Mouse (Mus musculus): ENCODE results near the gene Vasn. TPM values are rescaled to one million over a fixed set of nuclear protein-coding genes. Genes with fewer than 3 reads are reported as not detected.
A peak's percentile ranks its signal among the peaks of the same experiment; 100 is the strongest.

Gene Vasn
- polyA plus RNA-seq, 2 experiments, result 35.7 to 75.7 TPM

GRCm38 (mm10) chr16:4651081-4651480, 11.3 kb downstream of the Vasn start:
- ATAC-seq (ENCODE audit: low FRiP score, low read depth), result no peak
- Histone ChIP-seq H3K4me2 (replicated peaks; ENCODE audit: low read depth, low read length, severe bottlenecking) (0 out of 2 replicates have a peak overlapping the region, but pooled peaks have one; percentile 31), H3K36me3 (ENCODE audit: control insufficient read depth, insufficient read depth, low read length) (peaks cover 70% of the 10 kb centered on the region), H3K27me3 (ENCODE audit: control insufficient read depth, insufficient read depth, low read length) (no peaks in the 10 kb centered on the region), H3K9ac (ENCODE audit: low read depth, low read length, severe bottlenecking) (peak overlapping the region; percentile 38; the same call in 1 of the 2 replicates), H3K27ac (replicated peaks; ENCODE audit: low read depth, low read length) (peak overlapping the region; percentile 94), H3K4me3 (replicated peaks; ENCODE audit: low read length) (no peak overlapping the region), H3K9me3 (ENCODE audit: control insufficient read depth, low read length) (no peaks in the 10 kb centered on the region), H3K4me1 (ENCODE audit: control insufficient read depth, insufficient read depth, low read length) (peaks cover 84% of the 10 kb centered on the region)
- no peak for DNase-seq (ENCODE audit: low spot score)
- WGBS, result 59% methylated on average over 1 of the region's 1 CpGs
- no peak for TF ChIP-seq POLR2A (IDR thresholded peaks at IDR 0.05; ENCODE audit: borderline replicate concordance, extremely low read depth, insufficient read depth, insufficient read length)

GRCm38 (mm10) chr16:4651624-4652023, 11.9 kb downstream of the Vasn start:
- ATAC-seq (ENCODE audit: low FRiP score, low read depth) (peak; percentile 84), DNase-seq (ENCODE audit: low spot score) (peak; percentile 86)
- Histone ChIP-seq H3K27me3 (ENCODE audit: control insufficient read depth, insufficient read depth, low read length) (no peaks in the 10 kb centered on the region), H3K9ac (ENCODE audit: low read depth, low read length, severe bottlenecking) (peak overlapping the region; percentile 38), H3K4me1 (ENCODE audit: control insufficient read depth, insufficient read depth, low read length) (peaks cover 84% of the 10 kb centered on the region), H3K36me3 (ENCODE audit: control insufficient read depth, insufficient read depth, low read length) (peaks cover 67% of the 10 kb centered on the region), H3K9me3 (ENCODE audit: control insufficient read depth, low read length) (no peaks in the 10 kb centered on the region), H3K27ac (replicated peaks; ENCODE audit: low read depth, low read length) (peak overlapping the region; percentile 94), H3K4me2 (replicated peaks; ENCODE audit: low read depth, low read length, severe bottlenecking) (peak overlapping the region; percentile 31; the same call in 1 of the 2 replicates), H3K4me3 (replicated peaks; ENCODE audit: low read length) (0 out of 2 replicates have a peak overlapping the region, but pooled peaks have one; percentile 4)
- 18% methylated on average over 7 of the region's 7 CpGs for WGBS
- TF ChIP-seq POLR2A (IDR thresholded peaks at IDR 0.05; ENCODE audit: borderline replicate concordance, extremely low read depth, insufficient read depth, insufficient read length), result no peak

GRCm38 (mm10) chr16:4652707-4653416, 13.1 kb downstream of the Vasn start:
- Histone ChIP-seq H3K4me2 (replicated peaks; ENCODE audit: low read depth, low read length, severe bottlenecking) (0 out of 2 replicates have a peak overlapping the region, but pooled peaks have one; percentile 1), H3K4me3 (replicated peaks; ENCODE audit: low read length) (no peak overlapping the region), H3K9me3 (ENCODE audit: control insufficient read depth, low read length) (no peaks in the 10 kb centered on the region), H3K4me1 (ENCODE audit: control insufficient read depth, insufficient read depth, low read length) (peaks cover 84% of the 10 kb centered on the region), H3K9ac (ENCODE audit: low read depth, low read length, severe bottlenecking) (no peak overlapping the region), H3K36me3 (ENCODE audit: control insufficient read depth, insufficient read depth, low read length) (peaks cover 57% of the 10 kb centered on the region), H3K27ac (replicated peaks; ENCODE audit: low read depth, low read length) (peak overlapping the region; percentile 94), H3K27me3 (ENCODE audit: control insufficient read depth, insufficient read depth, low read length) (no peaks in the 10 kb centered on the region)
- ATAC-seq (ENCODE audit: low FRiP score, low read depth) (no peak), DNase-seq (ENCODE audit: low spot score) (no peak)
- 34% methylated on average over 4 of the region's 4 CpGs for WGBS
- TF ChIP-seq POLR2A (IDR thresholded peaks at IDR 0.05; ENCODE audit: borderline replicate concordance, extremely low read depth, insufficient read depth, insufficient read length), result no peak

- H3K36me3 ChIP-seq (ENCODE audit: control insufficient read depth, insufficient read depth, low read length), result peaks cover 38% of the 10 kb centered on the region
- 74% methylated on average over 10 of the region's 10 CpGs for whole genome bisulfite sequencing
Observed at GRCm38 (mm10) chr16:4654706-4655105, 15.0 kb downstream of the Vasn start.

GRCm38 (mm10) chr16:4655251-4655734, 15.6 kb downstream of the Vasn start:
- no peak for TF ChIP-seq POLR2A (IDR thresholded peaks at IDR 0.05; ENCODE audit: borderline replicate concordance, extremely low read depth, insufficient read depth, insufficient read length)
- Histone ChIP-seq H3K4me3 (replicated peaks; ENCODE audit: low read length) (no peak overlapping the region), H3K9ac (ENCODE audit: low read depth, low read length, severe bottlenecking) (no peak overlapping the region), H3K4me2 (replicated peaks; ENCODE audit: low read depth, low read length, severe bottlenecking) (no peak overlapping the region), H3K4me1 (ENCODE audit: control insufficient read depth, insufficient read depth, low read length) (peaks cover 88% of the 10 kb centered on the region), H3K27me3 (ENCODE audit: control insufficient read depth, insufficient read depth, low read length) (no peaks in the 10 kb centered on the region), H3K9me3 (ENCODE audit: control insufficient read depth, low read length) (no peaks in the 10 kb centered on the region), H3K36me3 (ENCODE audit: control insufficient read depth, insufficient read depth, low read length) (peaks cover 33% of the 10 kb centered on the region), H3K27ac (replicated peaks; ENCODE audit: low read depth, low read length) (no peak overlapping the region)
- ATAC-seq (ENCODE audit: low FRiP score, low read depth) (no peak), DNase-seq (ENCODE audit: low spot score) (no peak)
- 65% methylated on average over 4 of the region's 4 CpGs for WGBS

More at GRCm38 (mm10) chr16:4654706-4655105, 15.0 kb downstream of the Vasn start:
- H3K27ac ChIP-seq (replicated peaks; ENCODE audit: low read depth, low read length), result peak overlapping the region; percentile 43; the same call in 1 of the 2 replicates
- TF ChIP-seq POLR2A (IDR thresholded peaks at IDR 0.05; ENCODE audit: borderline replicate concordance, extremely low read depth, insufficient read depth, insufficient read length), result no peak
- no peak overlapping the region for H3K4me3 ChIP-seq (replicated peaks; ENCODE audit: low read length)
- H3K4me2 ChIP-seq (replicated peaks; ENCODE audit: low read depth, low read length, severe bottlenecking), result no peak overlapping the region
- H3K27me3 ChIP-seq (ENCODE audit: control insufficient read depth, insufficient read depth, low read length), result no peaks in the 10 kb centered on the region
- H3K9ac ChIP-seq (ENCODE audit: low read depth, low read length, severe bottlenecking), result no peak overlapping the region
- ATAC-seq (ENCODE audit: low FRiP score, low read depth) (no peak), DNase-seq (ENCODE audit: low spot score) (no peak)
- H3K9me3 ChIP-seq (ENCODE audit: control insufficient read depth, low read length), result no peaks in the 10 kb centered on the region
- peaks cover 90% of the 10 kb centered on the region for H3K4me1 ChIP-seq (ENCODE audit: control insufficient read depth, insufficient read depth, low read length)

Measured in limb, embryonic 14.5 days (tissue).